Mouse (Mus musculus) Patski (cell line): ENCODE measurements at regions not wholly inside any gene's neighbourhood (a gene's known extent, or its start where the extent isn't known, plus 50 kb on each side); places are given as distances from the start of the nearest gene placed in this dataset.

Source experiments
- ATAC-seq: fragments of 100-300 bp; one replicate; pipeline ENCODE4 v1.8.0; 2021
- CTCF ChIA-PET: fragments of 350-600 bp; sonication (Branson Sonifier 250); formaldehyde crosslinking; loops from one replicate; lab custom pipeline; 2022; ENCODE audit warnings: inconsistent platforms; lab: Charles Lee
- POLR2A ChIA-PET: fragments of 350-600 bp; sonication (Branson Sonifier 250); formaldehyde crosslinking; loops from one replicate; lab custom pipeline; 2022; ENCODE audit warnings: antibody characterized with exemption, inconsistent platforms; lab: Charles Lee
- DNase-seq: peaks from one replicate; pipeline ENCODE4 v3.0.0-alpha.2; 2011; ENCODE audit warnings: low read depth, low spot score
- H3K27me3 ChIP-seq: fragments of 371-371 bp; one replicate; pipeline ENCODE4 v1.5.1; 2021
- CTCF ChIP-seq: fragments of 100-300 bp; IDR thresholded peaks from one replicate; pipeline ENCODE4 v1.5.1; 2021
- in situ Hi-C: fragments of 300-500 bp; cut with MboI; formaldehyde crosslinking; loops from 3 replicates; pipeline ENCODE4 v1.11.1; 2018; ENCODE audit warnings: low pct_unique_long_range_greater_than_20kb, mixed read lengths

GRCm38 (mm10) chr15:93881276-93881675 is 285.6 kb upstream of the Prickle1 start:
- no peak for DNase-seq
- POLR2A ChIA-PET, result no interaction called here
- TF ChIP-seq CTCF, result no peak
- no peak for ATAC-seq
- no peaks in the 10 kb centered on the region for H3K27me3 ChIP-seq
- CTCF ChIA-PET, result no interaction called here
- in situ Hi-C loops, result no loop called here

DNA sequence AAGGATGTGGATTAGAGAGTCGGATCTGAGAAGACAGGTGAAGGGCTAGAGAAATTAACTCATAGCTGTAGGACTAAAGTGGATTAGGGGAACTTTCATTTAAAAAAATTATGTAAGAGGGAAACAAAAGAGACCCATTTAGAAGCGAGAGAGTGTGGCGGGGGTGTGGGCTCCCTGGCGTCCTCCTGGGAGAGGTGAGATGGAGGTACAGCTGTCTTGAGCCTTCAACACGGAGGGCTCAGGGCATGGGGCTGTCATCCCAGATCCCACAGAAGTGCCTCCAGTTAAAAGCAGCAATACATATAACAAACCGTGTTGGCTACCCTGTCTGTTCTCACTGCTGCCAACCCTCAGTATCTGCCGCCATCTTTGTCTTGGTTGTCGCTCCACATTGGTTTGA is 284.6 kb upstream of the Prickle1 start:
- ChIA-PET CTCF (no interaction called here), POLR2A (no interaction called here)
- ATAC-seq, result no peak
- DNase-seq, result no peak
- in situ Hi-C loops, result no loop called here
- TF ChIP-seq CTCF, result no peak
- no peaks in the 10 kb centered on the region for H3K27me3 ChIP-seq

- POLR2A ChIA-PET, result no interaction called here
Measured at GRCm38 (mm10) chr15:93879006-93879405, 283.3 kb upstream of the Prickle1 start.

DNA sequence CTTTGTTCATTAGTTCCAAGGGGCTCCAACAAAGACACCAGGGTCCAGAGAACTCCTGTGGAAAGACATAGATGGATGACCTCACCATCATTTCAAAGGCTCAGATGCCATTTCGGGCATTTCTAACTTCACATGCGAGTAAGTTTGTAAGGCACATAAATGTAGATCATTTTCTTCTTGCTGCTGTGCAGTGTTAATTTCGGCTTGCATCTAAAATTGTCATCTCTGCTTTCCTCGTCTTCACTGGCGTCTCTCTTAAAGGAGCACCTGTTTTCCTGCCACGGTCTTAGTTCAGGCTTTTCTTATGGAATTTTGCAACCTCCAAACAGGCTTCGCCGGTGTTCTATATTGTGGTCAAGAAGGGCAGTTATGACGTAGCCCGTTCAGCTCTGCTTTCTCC is 280.6 kb upstream of the Prickle1 start:
- DNase-seq, result no peak
- in situ Hi-C loops, result no loop called here
- TF ChIP-seq CTCF, result no peak
- H3K27me3 ChIP-seq, result no peaks in the 10 kb centered on the region
- POLR2A ChIA-PET, result interaction anchor here (0.6 kb wide), 1 partner anchor 40 kb away, joined by 3 read pairs; no protein-coding TSS in a partner anchor
- CTCF ChIA-PET, result no interaction called here
- no peak for ATAC-seq

More at GRCm38 (mm10) chr15:93879006-93879405, 283.3 kb upstream of the Prickle1 start:
- H3K27me3 ChIP-seq, result no peaks in the 10 kb centered on the region
- CTCF ChIA-PET, result interaction anchor here (1.2 kb wide), 1 partner anchor 15 kb away, joined by 3 read pairs; no protein-coding TSS in a partner anchor
- ATAC-seq, result no peak
- no peak for DNase-seq
- in situ Hi-C loops, result no loop called here
- TF ChIP-seq CTCF, result no peak

- H3K27me3 ChIP-seq, result no peaks in the 10 kb centered on the region
- ChIA-PET POLR2A (interaction anchor here (0.6 kb wide), 1 partner anchor 41 kb away, joined by 3 read pairs; no protein-coding TSS in a partner anchor), CTCF (no interaction called here)
- ATAC-seq (no peak), DNase-seq (no peak)
- in situ Hi-C loops, result no loop called here
- TF ChIP-seq CTCF, result no peak
Measured at GRCm38 (mm10) chr15:93875685-93876084, 280.0 kb upstream of the Prickle1 start.

GRCm38 (mm10) chr15:93874206-93874605 is 278.5 kb upstream of the Prickle1 start:
- no peaks in the 10 kb centered on the region for H3K27me3 ChIP-seq
- in situ Hi-C loops, result no loop called here
- ChIA-PET CTCF (interaction anchor here (1.1 kb wide), 2 partner anchors 8 to 11 kb away, joined by 3 read pairs; no protein-coding TSS in a partner anchor), POLR2A (no interaction called here)
- ATAC-seq (no peak), DNase-seq (no peak)
- no peak for TF ChIP-seq CTCF

GRCm38 (mm10) chr15:93857336-93857901 is 261.7 kb upstream of the Prickle1 start:
- ATAC-seq (no peak), DNase-seq (no peak)
- in situ Hi-C loops, result no loop called here
- no peak for TF ChIP-seq CTCF
- ChIA-PET POLR2A (no interaction called here), CTCF (no interaction called here)
- no peaks in the 10 kb centered on the region for H3K27me3 ChIP-seq

GRCm38 (mm10) chr15:93853221-93853620 is 257.5 kb upstream of the Prickle1 start:
- CTCF ChIA-PET, result interaction anchor here (0.7 kb wide), 1 partner anchor 10 kb away, joined by 3 read pairs; no protein-coding TSS in a partner anchor
- POLR2A ChIA-PET, result no interaction called here
- DNase-seq, result peak; percentile 30
- in situ Hi-C loops, result no loop called here
- no peaks in the 10 kb centered on the region for H3K27me3 ChIP-seq
- no peak for ATAC-seq
- TF ChIP-seq CTCF, result no peak

DNA sequence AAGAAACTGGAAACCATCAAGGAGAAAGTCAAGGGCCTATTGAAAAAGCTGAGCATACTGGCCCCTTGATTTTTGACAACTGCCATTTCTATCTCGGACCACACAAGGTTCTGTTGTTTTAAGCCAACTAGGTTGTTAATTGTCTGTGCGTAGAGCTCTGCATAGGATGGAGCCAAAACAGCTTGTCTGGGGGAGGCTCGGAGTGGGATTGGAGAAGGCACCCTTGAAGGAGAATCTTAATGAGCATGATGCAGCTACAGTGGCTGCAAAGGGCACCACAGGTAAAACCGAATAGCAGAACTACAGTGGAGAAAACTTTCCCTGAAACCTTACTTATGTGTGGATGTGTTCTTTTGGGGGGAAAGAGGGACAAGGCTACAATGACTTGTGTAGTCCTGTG is 256.4 kb upstream of the Prickle1 start:
- ATAC-seq (no peak), DNase-seq (no peak)
- no peaks in the 10 kb centered on the region for H3K27me3 ChIP-seq
- CTCF ChIA-PET, result interaction anchor here (0.9 kb wide), 1 partner anchor 13 kb away, joined by 3 read pairs; no protein-coding TSS in a partner anchor
- no peak for TF ChIP-seq CTCF
- in situ Hi-C loops, result no loop called here
- POLR2A ChIA-PET, result no interaction called here

DNA sequence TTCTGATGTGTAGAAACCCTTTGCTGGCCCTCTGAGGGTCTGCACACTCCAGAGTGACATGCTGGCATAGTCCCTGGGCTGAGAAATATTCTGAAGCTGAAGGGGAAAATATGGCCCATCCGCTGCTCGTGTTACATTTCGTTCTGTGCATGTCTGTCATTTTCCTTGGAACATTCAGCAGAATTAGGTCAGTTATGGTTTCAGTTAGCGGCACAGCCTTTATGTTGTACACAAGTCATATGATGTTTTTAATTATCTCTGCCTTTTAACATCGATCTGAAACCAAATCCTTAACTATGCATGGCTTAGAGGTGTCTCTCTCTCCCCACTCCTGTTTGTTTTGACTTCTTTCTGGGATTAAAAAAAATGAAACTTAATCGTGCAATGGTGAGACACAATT is 254.7 kb upstream of the Prickle1 start:
- ChIA-PET CTCF (no interaction called here), POLR2A (no interaction called here)
- ATAC-seq (no peak), DNase-seq (no peak)
- H3K27me3 ChIP-seq, result no peaks in the 10 kb centered on the region
- in situ Hi-C loops, result no loop called here
- no peak for TF ChIP-seq CTCF

- no peak for ATAC-seq
- POLR2A ChIA-PET, result no interaction called here
- DNase-seq, result no peak
- CTCF ChIA-PET, result no interaction called here
- in situ Hi-C loops, result no loop called here
- H3K27me3 ChIP-seq, result no peaks in the 10 kb centered on the region
- no peak for TF ChIP-seq CTCF
Measured at GRCm38 (mm10) chr15:93848830-93849229, 253.1 kb upstream of the Prickle1 start.
